Mouse (Mus musculus) heart, postnatal 14 days (tissue): Measurements from ENCODE around the gene Slc30a7. TPM values are rescaled to one million over a fixed set of nuclear protein-coding genes. Genes with fewer than 3 reads are reported as not detected.

Experiments
- DNase-seq, 2 experiments: peaks; one replicate each; pipeline ENCODE4 v3.0.0; 2021 to 2022
- intact Hi-C: fragments of 180-260 bp; cut with DNase I; formaldehyde crosslinking; loops from one replicate; pipeline ENCODE4 v1.15.1; 2025
- total RNA-seq, 2 experiments: library from RNA; stranded (reverse); gene quantifications; 2 replicates each; pipeline ENCODE4 v1.2.3; 2021

Slc30a7 gene
- total RNA-seq, 2 experiments from 2014 or later, result 20.8 to 21.2 TPM

GRCm38 (mm10) chr3:115993025-115993424 lies 14.2 kb downstream of the Slc30a7 start:
- intact Hi-C loops, result no loop called here
- no peak for DNase-seq

- no peak for DNase-seq
- intact Hi-C loops, result no loop called here
These were observed 14.6 kb downstream of the Slc30a7 start for GRCm38 (mm10) chr3:115992588-115992987.

GRCm38 (mm10) chr3:115992103-115992502 lies 15.1 kb downstream of the Slc30a7 start:
- peak in 1 of 2 experiments; percentile 26 for DNase-seq
- intact Hi-C loops, result no loop called here

GRCm38 (mm10) chr3:115985183-115985892 lies 21.9 kb downstream of the Slc30a7 start:
- intact Hi-C loops, result no loop called here
- DNase-seq, result peak; percentile 25 to 32

- intact Hi-C loops, result no loop called here
- no peak for DNase-seq
These were observed 22.6 kb downstream of the Slc30a7 start for GRCm38 (mm10) chr3:115984653-115985052.

- intact Hi-C loops, result no loop called here
- DNase-seq, result no peak
These were observed 24.0 kb downstream of the Slc30a7 start for GRCm38 (mm10) chr3:115983217-115983616.

- DNase-seq, result no peak
- intact Hi-C loops, result loop anchor here (1.0 to 10.0 kb wide), 6 partner anchors 42 to 382 kb away; partner anchors contain the start of gene Dph5
These were observed 28.2 kb downstream of the Slc30a7 start for GRCm38 (mm10) chr3:115979000-115979399.

GRCm38 (mm10) chr3:115974995-115975394 lies 32.2 kb downstream of the Slc30a7 start:
- intact Hi-C loops, result loop anchor here (5.0 to 10.0 kb wide), 3 partner anchors 88 to 378 kb away; partner anchors contain the start of gene Dph5
- DNase-seq, result no peak

GRCm38 (mm10) chr3:115974228-115974627 lies 33.0 kb downstream of the Slc30a7 start:
- intact Hi-C loops, result loop anchor here (10.0 kb wide), 1 partner anchor 159 kb away; no protein-coding TSS in a partner anchor
- no peak for DNase-seq

- intact Hi-C loops, result loop anchor here (10.0 kb wide), 1 partner anchor 157 kb away; no protein-coding TSS in a partner anchor
These were observed 35.1 kb downstream of the Slc30a7 start for GRCm38 (mm10) chr3:115971891-115972646.

GRCm38 (mm10) chr3:115971045-115971785 lies 36.0 kb downstream of the Slc30a7 start:
- intact Hi-C loops, result loop anchor here (10.0 kb wide), 1 partner anchor 156 kb away; no protein-coding TSS in a partner anchor
- DNase-seq, result no peak

More at GRCm38 (mm10) chr3:115971891-115972646, 35.1 kb downstream of the Slc30a7 start:
- no peak for DNase-seq

- intact Hi-C loops, result no loop called here
- DNase-seq, result peak in 1 of 2 experiments; percentile 33
These were observed 38.3 kb downstream of the Slc30a7 start for GRCm38 (mm10) chr3:115968745-115969530.

GRCm38 (mm10) chr3:115964071-115964470 lies 43.1 kb downstream of the Slc30a7 start:
- intact Hi-C loops, result no loop called here
- DNase-seq, result no peak

- intact Hi-C loops, result no loop called here
- DNase-seq, result no peak
These were observed 43.6 kb downstream of the Slc30a7 start for GRCm38 (mm10) chr3:115963597-115963996.

GRCm38 (mm10) chr3:115962028-115962415 lies 45.2 kb downstream of the Slc30a7 start:
- intact Hi-C loops, result no loop called here
- no peak for DNase-seq

- DNase-seq, result no peak
- intact Hi-C loops, result no loop called here
These were observed 45.7 kb downstream of the Slc30a7 start for GRCm38 (mm10) chr3:115961311-115962027.

GRCm38 (mm10) chr3:115957223-115957622 lies 50.0 kb downstream of the Slc30a7 start:
- intact Hi-C loops, result no loop called here
- no peak for DNase-seq

- no peak for DNase-seq
- intact Hi-C loops, result no loop called here
These were observed 54.1 kb downstream of the Slc30a7 start for GRCm38 (mm10) chr3:115953088-115953487.

- no peak for DNase-seq
- intact Hi-C loops, result no loop called here
These were observed 54.9 kb downstream of the Slc30a7 start for GRCm38 (mm10) chr3:115952356-115952755.
